Mouse (Mus musculus) CH12.LX (cell line): Measurements from ENCODE around the gene Daglb.

ENCODE experiments used
- MAZ ChIP-seq: IDR thresholded peaks from 2 replicates; pipeline ENCODE4 v1.6.1; 2012; ENCODE audit warnings: low read depth, mild to moderate bottlenecking, inconsistent platforms, low read length, improper control_type of control experiment, moderate library complexity
- POLR2A ChIP-seq: IDR thresholded peaks from 2 replicates; pipeline ENCODE4 v1.6.1; 2011; ENCODE audit warnings: low read depth, mild to moderate bottlenecking, improper control_type of control experiment, low read length
- ZNF384 ChIP-seq: IDR thresholded peaks from 2 replicates; pipeline ENCODE4 v1.6.1; 2012; ENCODE audit warnings: low read depth, low read length, improper control_type of control experiment, inconsistent platforms

DNA sequence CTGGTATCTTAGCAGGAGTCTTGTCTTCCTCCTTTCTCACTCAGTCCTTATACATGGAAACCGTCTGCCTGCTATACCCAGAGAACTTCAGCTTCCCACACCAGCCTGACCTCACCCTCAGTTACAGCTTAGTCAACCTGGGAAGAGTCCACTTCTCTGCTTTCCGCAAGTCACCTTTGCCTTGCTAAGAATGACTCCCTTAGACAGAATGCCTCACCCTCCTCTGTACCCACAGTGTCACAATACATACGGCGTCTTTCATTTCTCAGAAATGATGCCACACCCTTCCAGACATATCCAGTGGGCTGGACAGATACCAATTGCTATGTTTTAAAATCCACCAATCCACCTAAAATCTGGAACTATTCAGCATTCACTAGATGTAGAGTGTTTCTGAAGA, 47.9 kb downstream of the Daglb start:
- no peak for TF ChIP-seq POLR2A
- TF ChIP-seq MAZ, result no peak
- no peak for TF ChIP-seq ZNF384
